30 mouse cellular contexts compared by ENCODE assay signal in genomic region chr9:67837311-67837710, GRCm38 (mm10). TPM values are rescaled to one million over a fixed set of nuclear protein-coding genes. Genes with fewer than 3 reads are reported as not detected.
"Had no signal": no experiment of that assay in that cellular context is flagged by ENCODE, and none has a peak within 500 bp of the region (broad histone marks: within the 10 kb centered on the region; RNA-seq: fewer than 3 reads in every experiment).

No protein-coding gene starts in this region.

- H3K4me2 ChIP-seq: embryonic facial prominence, embryonic 12.5 days; embryonic facial prominence, embryonic 13.5 days; embryonic facial prominence, embryonic 15.5 days; forebrain, embryonic 12.5 days; forebrain, embryonic 13.5 days; forebrain, embryonic 15.5 days had no signal

- DNase-seq: cerebellum, adult 18-20 months; cerebellum, adult 2 months; cerebellum, adult 8-10 months; cerebellum, adult 9-10 months; cerebellum, adult 9-11 months; cerebellum, postnatal 10 days; cerebellum, postnatal 14 days; cerebellum, postnatal 25 days; cerebellum, postnatal 36 days; embryo, embryonic 11 days; forebrain, postnatal 0 days; gastrocnemius, adult 2 months; gastrocnemius, postnatal 10 days; gastrocnemius, postnatal 14 days; gastrocnemius, postnatal 25 days; gastrocnemius, postnatal 36 days; heart, adult 11 months had no signal

- H3K4me3 ChIP-seq: embryonic facial prominence, embryonic 10.5 days; embryonic facial prominence, embryonic 12.5 days; embryonic facial prominence, embryonic 13.5 days; embryonic facial prominence, embryonic 15.5 days; erythroblast, embryonic 14.5 days; forebrain, embryonic 10.5 days; forebrain, embryonic 12.5 days; forebrain, embryonic 13.5 days; forebrain, embryonic 15.5 days; gastrocnemius, adult 2 months had no signal

- H3K36me3 ChIP-seq: embryonic facial prominence, embryonic 10.5 days; embryonic facial prominence, embryonic 12.5 days; embryonic facial prominence, embryonic 13.5 days; embryonic facial prominence, embryonic 15.5 days; forebrain, embryonic 10.5 days; forebrain, embryonic 12.5 days; forebrain, embryonic 15.5 days had no signal

- ATAC-seq: forebrain, embryonic 13.5 days; forebrain, embryonic 14.5 days; forebrain, embryonic 15.5 days; forebrain, embryonic 16.5 days; forebrain, postnatal 0 days had no signal

- H3K9ac ChIP-seq: embryonic facial prominence, embryonic 12.5 days; embryonic facial prominence, embryonic 13.5 days; embryonic facial prominence, embryonic 15.5 days; forebrain, embryonic 12.5 days; forebrain, embryonic 13.5 days; forebrain, embryonic 15.5 days; forebrain, postnatal 0 days had no signal

- H3K9me3 ChIP-seq: embryonic facial prominence, embryonic 12.5 days; embryonic facial prominence, embryonic 13.5 days; embryonic facial prominence, embryonic 15.5 days; forebrain, embryonic 10.5 days; forebrain, embryonic 12.5 days; forebrain, embryonic 13.5 days; forebrain, embryonic 15.5 days had no signal

- H3K27ac ChIP-seq: embryonic facial prominence, embryonic 10.5 days; embryonic facial prominence, embryonic 12.5 days; embryonic facial prominence, embryonic 13.5 days; embryonic facial prominence, embryonic 15.5 days; forebrain, embryonic 10.5 days; forebrain, embryonic 12.5 days; forebrain, embryonic 13.5 days; forebrain, embryonic 15.5 days; gastrocnemius, adult 2 months had no signal

RNA-seq across cellular contexts. Expression of gene C2cd4a, which starts 5.2 kb away (rescaled TPM):
- polyA plus RNA-seq: embryonic facial prominence, embryonic 10.5 days; embryonic facial prominence, embryonic 11.5 days; forebrain, embryonic 10.5 days; forebrain, embryonic 12.5 days; forebrain, embryonic 13.5 days; forebrain, embryonic 16.5 days; gonadal fat pad, adult 2 months had no signal
